Mouse (Mus musculus): Measurements from ENCODE around the gene 9530003J23Rik. TPM values are rescaled to one million over a fixed set of nuclear protein-coding genes. Genes with fewer than 3 reads are reported as not detected.
"Not testable (repeated sequence)": the region's sequence is repeated elsewhere in the genome, so short reads cannot be mapped to it uniquely, and the experiment has no call there.

9530003J23Rik gene
- polyA plus RNA-seq, 1 experiment from 2014 or later = not detected

DNA sequence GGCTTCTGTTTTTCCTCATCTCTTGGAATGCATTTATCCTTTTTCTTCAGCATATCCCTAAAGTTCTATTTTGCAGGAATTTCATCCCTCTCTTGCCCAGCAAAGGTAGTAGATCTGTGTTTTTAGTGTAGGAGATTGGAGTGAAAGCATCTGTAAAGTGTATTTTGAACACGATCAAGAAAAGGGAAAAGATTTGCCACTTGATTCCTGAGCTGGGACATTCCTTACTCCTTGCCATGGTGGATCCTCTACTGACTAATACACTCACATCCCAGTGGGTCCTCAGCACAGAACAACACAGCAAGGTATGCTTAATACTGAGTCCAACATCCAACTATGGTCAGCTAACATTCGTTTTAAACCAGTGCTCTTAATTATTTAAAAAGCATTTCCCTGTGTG is 44.0 kb upstream of the 9530003J23Rik start:
- no peak for DNase-seq (ENCODE audit: low spot score)
- TF ChIP-seq CTCF (IDR thresholded peaks at IDR 0.05; ENCODE audit: low read depth) = no peak
- 81% methylated on average over 2 of the region's 2 CpGs for WGBS
- Histone ChIP-seq H3K27ac (no peak overlapping the region), H3K4me1 (replicated peaks; ENCODE audit: insufficient read depth, low read length) (no peaks in the 10 kb centered on the region), H3K9me3 (replicated peaks; ENCODE audit: low read length) (no peaks in the 10 kb centered on the region), H3K36me3 (ENCODE audit: insufficient read depth, low read length) (no peaks in the 10 kb centered on the region), H3K4me3 (replicated peaks; ENCODE audit: low read depth, low read length) (no peak overlapping the region), H3K27me3 (ENCODE audit: insufficient read depth, low read length) (no peaks in the 10 kb centered on the region), H3K4me2 (ENCODE audit: low read length) (no peak overlapping the region), H3K9ac (ENCODE audit: low read depth, low read length) (no peak overlapping the region)
- no peak for ATAC-seq (replicated peaks; ENCODE audit: low FRiP score, low read depth)

DNA sequence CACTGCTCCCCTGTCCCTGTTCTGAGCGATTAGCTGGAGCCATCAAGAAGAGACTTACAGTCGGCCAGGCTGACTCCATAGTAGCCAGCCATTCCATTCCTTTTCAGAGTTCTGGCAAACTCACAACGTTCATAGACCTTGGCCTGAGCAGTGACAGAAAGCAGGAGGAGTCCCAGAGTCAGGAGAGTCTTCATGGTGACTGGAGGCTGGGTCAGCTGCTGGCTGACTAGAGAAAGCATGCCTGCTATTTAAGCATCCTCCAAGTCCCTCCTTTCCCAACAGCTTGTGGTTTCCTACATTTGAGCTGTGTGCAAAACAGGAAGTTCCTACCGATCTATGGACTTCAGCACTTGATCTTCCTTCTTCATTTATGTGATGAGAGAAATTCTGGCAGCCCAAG is 43.5 kb upstream of the 9530003J23Rik start, which contains the start of gene Lyz2:
Gene Lyz2, minus strand, starts transcription at position 273 of the 400 bp plus-strand sequence.
- Histone ChIP-seq H3K4me3 (replicated peaks; ENCODE audit: low read depth, low read length) (no peak within 1 kb of the TSS), H3K9me3 (replicated peaks; ENCODE audit: low read length) (no peaks in the 10 kb centered on the region), H3K9ac (ENCODE audit: low read depth, low read length) (no peak within 1 kb of the TSS), H3K4me1 (replicated peaks; ENCODE audit: insufficient read depth, low read length) (no peaks in the 10 kb centered on the region), H3K36me3 (ENCODE audit: insufficient read depth, low read length) (no peaks in the 10 kb centered on the region), H3K4me2 (ENCODE audit: low read length) (no peak within 1 kb of the TSS), H3K27ac (no peak within 1 kb of the TSS), H3K27me3 (ENCODE audit: insufficient read depth, low read length) (no peaks in the 10 kb centered on the region)
- no peak for TF ChIP-seq CTCF (IDR thresholded peaks at IDR 0.05; ENCODE audit: low read depth)
- DNase-seq (ENCODE audit: low spot score) (peak; percentile 28), ATAC-seq (replicated peaks; ENCODE audit: low FRiP score, low read depth) (no peak)
- 58% methylated on average over 4 of the region's 4 CpGs for WGBS

DNA sequence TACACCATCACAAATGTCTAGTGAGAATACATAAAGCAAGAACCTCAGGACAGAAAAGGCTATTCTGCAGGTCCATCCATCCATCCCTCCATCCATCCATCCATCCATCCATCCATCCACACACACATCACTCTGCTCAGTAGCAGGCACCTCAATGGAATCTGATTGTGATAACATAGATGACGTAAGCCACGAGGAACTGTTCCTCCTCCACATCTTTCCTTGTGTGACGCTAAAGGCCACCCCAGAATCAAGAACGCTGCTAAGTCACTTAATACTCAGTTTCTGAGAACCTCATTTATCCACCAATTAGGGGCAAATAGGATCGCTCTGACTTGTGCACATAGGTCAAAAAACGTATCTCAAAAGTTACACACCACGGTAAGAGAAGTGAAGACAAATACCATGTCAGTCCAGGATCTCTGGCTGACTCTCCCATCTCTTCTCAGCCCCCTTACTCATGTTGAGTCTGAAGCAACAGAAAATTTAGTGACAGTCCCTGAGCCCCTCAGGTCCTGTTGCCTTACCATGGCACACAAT is 42.9 kb upstream of the 9530003J23Rik start:
- no peak for ATAC-seq (replicated peaks; ENCODE audit: low FRiP score, low read depth)
- Histone ChIP-seq H3K4me3 (replicated peaks; ENCODE audit: low read depth, low read length) (no peak overlapping the region), H3K4me2 (ENCODE audit: low read length) (no peak overlapping the region)

DNA sequence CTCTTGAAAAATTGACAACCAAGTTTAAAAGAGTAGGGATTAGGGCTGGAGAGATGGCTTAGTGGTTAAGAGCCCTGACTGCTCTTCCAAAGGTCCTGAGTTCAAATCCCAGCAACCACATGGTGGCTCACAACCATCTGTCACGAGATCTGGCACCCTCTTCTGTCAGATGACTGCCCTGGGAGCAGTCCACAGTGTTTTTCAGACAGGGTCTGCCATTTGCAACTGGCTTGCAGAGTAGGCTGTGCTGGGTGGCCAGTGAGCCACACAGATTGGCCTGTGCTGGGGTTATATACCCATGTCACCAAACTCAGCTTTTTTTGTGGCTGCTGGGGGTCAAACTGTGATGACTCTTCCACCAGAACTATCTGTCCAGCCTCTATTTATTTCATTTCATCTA is 41.5 kb upstream of the 9530003J23Rik start:
- Histone ChIP-seq H3K9me3 (replicated peaks; ENCODE audit: low read length) (no peaks in the 10 kb centered on the region), H3K9ac (ENCODE audit: low read depth, low read length) (no peak overlapping the region), H3K4me2 (ENCODE audit: low read length) (no peak overlapping the region), H3K36me3 (ENCODE audit: insufficient read depth, low read length) (no peaks in the 10 kb centered on the region), H3K27ac (no peak overlapping the region), H3K4me3 (replicated peaks; ENCODE audit: low read depth, low read length) (no peak overlapping the region), H3K27me3 (ENCODE audit: insufficient read depth, low read length) (no peaks in the 10 kb centered on the region), H3K4me1 (replicated peaks; ENCODE audit: insufficient read depth, low read length) (no peaks in the 10 kb centered on the region)
- DNase-seq (ENCODE audit: low spot score) = no peak
- no peak for ATAC-seq (replicated peaks; ENCODE audit: low FRiP score, low read depth)
- TF ChIP-seq CTCF (IDR thresholded peaks at IDR 0.05; ENCODE audit: low read depth) = no peak
- WGBS = 71% methylated on average over 1 of the region's 1 CpGs

More for the DNA sequence above, 42.9 kb upstream of the 9530003J23Rik start:
- Histone ChIP-seq H3K27me3 (ENCODE audit: insufficient read depth, low read length) (no peaks in the 10 kb centered on the region), H3K9me3 (replicated peaks; ENCODE audit: low read length) (no peaks in the 10 kb centered on the region), H3K9ac (ENCODE audit: low read depth, low read length) (no peak overlapping the region), H3K4me1 (replicated peaks; ENCODE audit: insufficient read depth, low read length) (no peaks in the 10 kb centered on the region), H3K36me3 (ENCODE audit: insufficient read depth, low read length) (no peaks in the 10 kb centered on the region), H3K27ac (no peak overlapping the region)
- 75% methylated on average over 7 of the region's 7 CpGs for WGBS
- DNase-seq (ENCODE audit: low spot score) = no peak
- no peak for TF ChIP-seq CTCF (IDR thresholded peaks at IDR 0.05; ENCODE audit: low read depth)

DNA sequence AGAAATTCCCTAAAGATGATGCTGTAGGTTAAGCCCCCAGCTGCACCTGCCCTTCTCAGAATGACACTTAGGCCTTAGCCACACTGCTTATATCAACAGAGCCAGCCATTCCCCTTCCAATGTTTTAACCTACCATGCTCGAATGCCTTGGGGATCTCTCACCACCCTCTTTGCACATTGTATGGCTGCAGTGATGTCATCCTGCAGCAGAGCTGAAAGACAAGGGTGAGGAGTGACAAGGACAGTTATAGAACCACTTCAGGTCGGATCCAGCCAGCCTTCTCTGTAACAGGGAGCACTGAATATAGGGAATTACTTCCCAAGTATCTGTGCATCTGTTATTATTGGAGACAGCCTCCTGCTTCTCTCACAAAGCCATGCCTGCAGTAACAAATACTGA is 40.0 kb upstream of the 9530003J23Rik start:
- not testable (repeated sequence) for H3K9ac ChIP-seq (ENCODE audit: low read depth, low read length); H3K4me2 ChIP-seq (ENCODE audit: low read length); DNase-seq (ENCODE audit: low spot score); H3K36me3 ChIP-seq (ENCODE audit: insufficient read depth, low read length); H3K9me3 ChIP-seq (replicated peaks; ENCODE audit: low read length); ATAC-seq (replicated peaks; ENCODE audit: low FRiP score, low read depth); H3K4me1 ChIP-seq (replicated peaks; ENCODE audit: insufficient read depth, low read length); H3K27me3 ChIP-seq (ENCODE audit: insufficient read depth, low read length); H3K4me3 ChIP-seq (replicated peaks; ENCODE audit: low read depth, low read length); H3K27ac ChIP-seq
- WGBS = 61% methylated on average over 2 of the region's 2 CpGs

DNA sequence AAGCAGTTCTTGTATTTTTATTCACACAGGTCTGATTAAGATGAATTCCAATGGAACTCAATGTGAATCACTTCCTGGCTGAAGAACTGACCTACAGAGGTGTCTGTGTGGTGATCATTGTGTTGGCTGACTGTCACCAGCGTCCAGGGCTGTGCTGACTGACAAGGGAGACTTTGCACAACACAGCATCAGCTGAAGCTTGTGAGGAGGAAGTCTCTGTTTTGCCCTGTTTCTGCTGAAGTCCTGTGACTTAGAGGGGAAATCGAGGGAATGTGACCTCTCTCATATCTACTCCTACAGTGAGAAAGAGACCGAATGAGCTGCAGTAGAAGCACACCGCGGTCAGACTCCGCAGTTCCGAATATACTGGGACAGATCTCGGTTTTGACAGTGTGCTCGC is 39.3 kb upstream of the 9530003J23Rik start:
- not testable (repeated sequence) for H3K9ac ChIP-seq (ENCODE audit: low read depth, low read length); H3K36me3 ChIP-seq (ENCODE audit: insufficient read depth, low read length); H3K9me3 ChIP-seq (replicated peaks; ENCODE audit: low read length); DNase-seq (ENCODE audit: low spot score); H3K4me2 ChIP-seq (ENCODE audit: low read length); H3K4me1 ChIP-seq (replicated peaks; ENCODE audit: insufficient read depth, low read length); H3K27ac ChIP-seq; H3K27me3 ChIP-seq (ENCODE audit: insufficient read depth, low read length); H3K4me3 ChIP-seq (replicated peaks; ENCODE audit: low read depth, low read length); ATAC-seq (replicated peaks; ENCODE audit: low FRiP score, low read depth)
- WGBS = 85% methylated on average over 9 of the region's 9 CpGs

Data from kidney, postnatal 0 days (tissue).